Mouse (Mus musculus) small intestine, adult 2 months (tissue): ENCODE data around the gene Spata45. TPM values are rescaled to one million over a fixed set of nuclear protein-coding genes. Genes with fewer than 3 reads are reported as not detected.
"Not testable (repeated sequence)": the region's sequence is repeated elsewhere in the genome, so short reads cannot be mapped to it uniquely, and the experiment has no call there.

Experiments used
- H3K27ac ChIP-seq: fragments of 200-500 bp; 2 replicates; pipeline ENCODE4 v1.5.1; 2012; ENCODE audit warnings: low read depth, low read length, control low read depth, inconsistent platforms; ENCODE audit not compliant: insufficient read depth
- H3K27me3 ChIP-seq: fragments of 200-500 bp; 2 replicates; pipeline ENCODE4 v1.6.1; 2012; ENCODE audit warnings: mild to moderate bottlenecking, moderate library complexity, low read length, inconsistent platforms; ENCODE audit not compliant: control insufficient read depth, insufficient read depth
- H3K36me3 ChIP-seq: fragments of 200-500 bp; 2 replicates; pipeline ENCODE4 v1.6.1; 2012; ENCODE audit warnings: mild to moderate bottlenecking, low read length, control low read depth, inconsistent platforms; ENCODE audit not compliant: control insufficient read depth, insufficient read depth
- H3K4me1 ChIP-seq: fragments of 200-500 bp; 2 replicates; pipeline ENCODE4 v1.6.1; 2012; ENCODE audit warnings: low read length, inconsistent platforms, mixed read lengths; ENCODE audit not compliant: control insufficient read depth, insufficient read depth, insufficient read length
- H3K4me3 ChIP-seq: fragments of 200-500 bp; 2 replicates; pipeline ENCODE4 v1.5.1; 2012; ENCODE audit warnings: low read depth, mild to moderate bottlenecking, control low read depth, inconsistent platforms, low read length, moderate library complexity
- CTCF ChIP-seq: fragments of 200-500 bp; IDR thresholded peaks from 2 replicates; pipeline ENCODE4 v1.5.1; 2012; ENCODE audit warnings: low read depth, mild to moderate bottlenecking, control low read depth, inconsistent platforms, low read length, moderate library complexity, mixed read lengths; ENCODE audit not compliant: insufficient replicate concordance, insufficient read length; ENCODE audit errors: extremely low read depth
- POLR2A ChIP-seq: fragments of 200-500 bp; IDR thresholded peaks from 2 replicates; pipeline ENCODE4 v1.6.1; 2012; ENCODE audit warnings: low read depth, mild to moderate bottlenecking, control low read depth, inconsistent platforms, low read length, moderate library complexity
- WGBS: fragments of 180-500 bp; shearing (Covaris S2); methylation state at CpG from one replicate; pipeline ENCODE4 v1.1.7; 2018; 5-methylcytosine and 5-hydroxymethylcytosine counted together
- polyA plus RNA-seq: library from polyadenylated mRNA; depleted of rRNA; stranded (reverse); fragments of >200 nt; gene quantifications from 2 replicates; pipeline ENCODE4 v1.2.3, GENCODE M21; 2012

Spata45 gene
- polyA plus RNA-seq, 1 experiment = not detected

- Histone ChIP-seq H3K36me3 (peaks cover 42% of the 10 kb centered on the region), H3K27me3 (no peaks in the 10 kb centered on the region), H3K4me1 (no peaks in the 10 kb centered on the region), H3K27ac (no peak overlapping the region), H3K4me3 (no peak overlapping the region)
- no peak for TF ChIP-seq POLR2A
- TF ChIP-seq CTCF = peak; percentile 33; the same call in 1 of the 2 replicates
- 97% methylated on average over 5 of the region's 5 CpGs for WGBS
Observed at GRCm38 (mm10) chr1:191008707-191009106, 27.7 kb upstream of the Spata45 start.

DNA sequence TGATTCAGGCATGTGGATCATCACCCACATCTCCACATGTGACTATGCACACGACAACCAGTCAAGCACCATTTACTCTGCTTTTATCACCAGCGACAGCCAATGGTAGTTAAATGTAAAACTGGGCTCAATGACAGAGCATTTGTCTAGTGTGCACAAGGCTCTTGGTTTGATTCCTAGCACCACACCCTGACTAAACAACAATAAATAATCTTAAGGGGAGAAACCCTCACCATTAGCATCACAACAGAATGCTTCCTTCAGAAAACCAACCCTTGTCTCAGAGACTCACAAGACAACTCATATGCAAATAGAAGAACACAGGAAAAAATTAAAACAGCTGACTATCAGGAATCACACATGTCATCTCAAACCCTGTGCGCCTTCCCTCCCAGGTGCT, 22.2 kb upstream of the Spata45 start:
- Histone ChIP-seq H3K4me3 (no peak overlapping the region), H3K4me1 (no peaks in the 10 kb centered on the region), H3K27me3 (no peaks in the 10 kb centered on the region), H3K27ac (no peak overlapping the region), H3K36me3 (peaks cover 24% of the 10 kb centered on the region)
- TF ChIP-seq CTCF (no peak), POLR2A (no peak)
- WGBS = 94% methylated on average over 3 of the region's 3 CpGs

GRCm38 (mm10) chr1:191019803-191020202, 16.6 kb upstream of the Spata45 start:
- Histone ChIP-seq H3K4me1 (peaks cover under 1% of the 10 kb centered on the region; the same call in 1 of the 2 replicates), H3K36me3 (peaks cover 16% of the 10 kb centered on the region), H3K4me3 (no peak overlapping the region), H3K27me3 (no peaks in the 10 kb centered on the region), H3K27ac (no peak overlapping the region)
- no peak for TF ChIP-seq CTCF
- no peak for TF ChIP-seq POLR2A
- 94% methylated on average over 5 of the region's 5 CpGs for WGBS

- H3K27ac ChIP-seq = no peak overlapping the region
- WGBS = 88% methylated on average over 3 of the region's 3 CpGs
Observed at GRCm38 (mm10) chr1:191020217-191020924, 16.1 kb upstream of the Spata45 start.

DNA sequence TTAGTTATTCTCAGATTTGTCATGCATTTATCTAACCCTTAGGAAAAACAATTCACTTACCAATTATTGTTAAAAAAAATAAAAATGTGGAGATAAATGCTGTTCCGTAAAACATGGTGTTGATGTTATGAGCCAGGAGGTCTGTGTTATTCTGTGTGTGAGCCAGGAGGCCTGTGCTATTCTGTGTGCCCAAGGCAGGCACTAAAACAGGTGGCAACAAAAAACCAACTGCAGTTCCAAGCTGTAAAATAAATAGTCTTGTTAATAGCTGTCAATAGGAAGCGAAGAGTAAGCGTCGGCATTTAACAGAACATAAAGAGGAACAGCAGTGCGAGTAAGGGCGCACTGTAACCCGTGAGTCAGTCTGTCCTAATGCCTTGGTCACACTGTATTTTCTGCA, 15.4 kb upstream of the Spata45 start:
- no peak overlapping the region for H3K4me3 ChIP-seq
- WGBS = 90% methylated on average over 7 of the region's 7 CpGs
- H3K27ac ChIP-seq = no peak overlapping the region
- peaks cover 7% of the 10 kb centered on the region; the same call in 1 of the 2 replicates for H3K4me1 ChIP-seq
- TF ChIP-seq POLR2A (no peak), CTCF (no peak)
- peaks cover 14% of the 10 kb centered on the region for H3K36me3 ChIP-seq
- H3K27me3 ChIP-seq = no peaks in the 10 kb centered on the region

More at GRCm38 (mm10) chr1:191020217-191020924, 16.1 kb upstream of the Spata45 start:
- Histone ChIP-seq H3K4me3 (no peak overlapping the region), H3K27me3 (no peaks in the 10 kb centered on the region), H3K36me3 (peaks cover 14% of the 10 kb centered on the region), H3K4me1 (peaks cover 6% of the 10 kb centered on the region; the same call in 1 of the 2 replicates)
- no peak for TF ChIP-seq POLR2A
- TF ChIP-seq CTCF = no peak

DNA sequence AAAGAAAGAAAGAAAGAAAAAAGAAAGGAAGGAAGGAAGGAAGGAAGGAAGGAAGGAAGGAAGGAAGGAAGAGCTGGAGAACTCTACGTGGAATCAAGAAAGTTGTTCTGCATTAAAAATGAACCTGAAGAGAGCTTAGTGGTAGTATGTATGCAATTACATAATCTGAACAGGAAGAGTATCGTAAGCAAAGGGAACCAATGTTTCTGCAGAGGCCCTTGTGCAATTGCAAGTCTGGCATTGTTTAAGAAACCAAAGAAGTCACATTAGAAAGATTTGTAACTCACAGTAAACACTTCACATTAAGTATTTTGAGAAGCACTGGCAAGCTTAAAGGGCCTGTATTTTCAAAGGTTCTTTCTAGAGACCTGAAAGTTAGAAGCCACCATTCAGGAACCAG, 13.3 kb upstream of the Spata45 start:
- 67% methylated on average over 2 of the region's 2 CpGs for WGBS
- peaks cover 14% of the 10 kb centered on the region for H3K36me3 ChIP-seq

GRCm38 (mm10) chr1:191023806-191024205, 12.6 kb upstream of the Spata45 start:
- H3K27ac ChIP-seq = not testable (repeated sequence)

More for the DNA sequence above, 13.3 kb upstream of the Spata45 start:
- Histone ChIP-seq H3K4me1 (peaks cover 13% of the 10 kb centered on the region; the same call in 1 of the 2 replicates), H3K27ac (no peak overlapping the region), H3K27me3 (no peaks in the 10 kb centered on the region), H3K4me3 (no peak overlapping the region)
- TF ChIP-seq POLR2A = no peak
- no peak for TF ChIP-seq CTCF

More at GRCm38 (mm10) chr1:191023806-191024205, 12.6 kb upstream of the Spata45 start:
- 90% methylated on average over 6 of the region's 6 CpGs for WGBS
- Histone ChIP-seq H3K36me3 (peaks cover 14% of the 10 kb centered on the region), H3K4me1 (peaks cover 13% of the 10 kb centered on the region; the same call in 1 of the 2 replicates)
- not testable (repeated sequence) for H3K27me3 ChIP-seq, H3K4me3 ChIP-seq
